Mouse (Mus musculus) cerebellum, postnatal 4 days (tissue): ENCODE measurements at regions not wholly inside any gene's neighbourhood (a gene's known extent, or its start where the extent isn't known, plus 50 kb on each side); places are given as distances from the start of the nearest gene placed in this dataset.

Experiments used
- DNase-seq, 2 experiments: peaks; one replicate each; pipeline ENCODE4 v3.0.0; 2022; ENCODE audit warnings: low spot score in 2 of 2, mixed read lengths in 1 of 2

DNA sequence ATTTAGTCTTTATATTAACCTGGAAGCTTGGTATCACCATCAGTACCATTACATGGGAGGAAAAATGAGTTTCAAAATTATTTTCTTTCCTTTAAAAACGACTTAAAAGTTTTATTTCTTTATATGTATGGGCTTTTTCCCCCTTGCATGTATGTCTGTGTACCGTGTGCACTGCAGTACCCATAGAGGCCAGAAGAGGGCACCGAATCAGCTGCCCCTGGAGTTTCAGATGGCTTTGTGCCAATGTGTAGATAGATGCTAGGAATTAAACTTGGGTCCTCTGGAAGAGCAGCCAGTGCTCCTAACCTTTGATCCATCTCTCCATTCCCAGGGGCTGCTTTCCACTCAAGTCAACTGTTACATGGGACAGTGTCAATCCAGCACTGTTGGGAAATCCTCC, 79.9 kb upstream of the Zfp64 start:
- DNase-seq = peak in 1 of 2 experiments; percentile 35

DNA sequence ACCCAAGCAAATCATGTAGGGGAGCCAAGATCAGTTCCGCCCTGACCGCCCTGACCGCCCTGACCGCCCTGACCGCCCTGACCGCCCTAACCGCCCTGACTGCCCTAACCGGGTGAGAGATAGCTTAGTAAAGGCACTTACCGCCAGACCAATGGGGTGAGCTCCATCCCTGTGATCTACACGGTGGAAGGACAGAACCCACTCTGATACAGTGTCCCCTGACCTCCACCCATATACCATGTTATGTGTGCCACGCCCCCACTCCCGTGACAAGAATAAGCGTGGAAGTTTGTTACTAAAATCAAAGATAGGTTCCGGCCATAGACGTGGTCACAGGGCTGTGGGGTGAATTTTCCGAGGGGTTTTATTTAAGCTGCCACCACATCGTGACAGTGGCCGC, 78.6 kb upstream of the Zfp64 start:
- no peak for DNase-seq

- no peak for DNase-seq
These were observed 77.8 kb upstream of the Zfp64 start for GRCm38 (mm10) chr2:169033181-169033580.

GRCm38 (mm10) chr2:169028531-169029114, 73.2 kb upstream of the Zfp64 start:
- DNase-seq = no peak

DNA sequence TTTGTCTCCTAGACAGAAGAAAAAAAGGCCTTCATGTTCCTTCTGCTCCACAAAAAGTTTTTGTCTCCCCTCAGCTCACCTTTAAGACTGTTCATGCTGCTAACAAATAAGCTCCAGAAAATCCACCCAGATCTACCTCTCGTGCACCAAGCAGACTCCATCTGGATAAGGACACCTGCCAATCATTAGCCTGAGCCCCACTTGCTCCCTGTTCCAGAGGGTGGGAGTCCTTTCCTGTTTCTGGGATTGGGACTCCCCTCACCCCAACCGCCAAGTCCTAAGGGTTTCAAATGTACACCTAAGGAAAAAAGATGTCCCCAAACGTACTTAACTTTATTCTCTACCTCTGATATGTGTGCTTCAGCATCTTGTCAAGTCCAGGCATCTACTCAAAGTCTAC, 63.6 kb upstream of the Zfp64 start:
- DNase-seq = no peak

DNA sequence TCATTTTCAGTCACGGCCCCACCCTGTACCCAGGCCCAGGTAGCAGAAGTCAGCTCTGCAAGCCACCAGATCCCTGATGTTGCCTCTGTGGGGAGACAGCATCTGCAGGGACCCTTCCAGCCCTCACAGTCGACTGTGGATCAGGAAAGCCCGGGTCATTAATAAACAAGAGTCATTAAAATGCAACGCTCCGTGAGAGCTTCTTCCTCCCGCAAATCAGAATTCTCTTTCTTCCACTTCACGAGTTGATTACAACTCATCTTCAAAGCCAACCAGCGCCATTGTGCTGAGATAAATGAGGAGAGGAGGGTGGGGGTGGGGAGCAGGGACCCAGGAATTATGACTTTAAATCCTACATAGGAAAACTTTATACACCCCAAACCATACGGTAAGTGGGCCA, 54.9 kb upstream of the Zfp64 start:
- no peak for DNase-seq

DNA sequence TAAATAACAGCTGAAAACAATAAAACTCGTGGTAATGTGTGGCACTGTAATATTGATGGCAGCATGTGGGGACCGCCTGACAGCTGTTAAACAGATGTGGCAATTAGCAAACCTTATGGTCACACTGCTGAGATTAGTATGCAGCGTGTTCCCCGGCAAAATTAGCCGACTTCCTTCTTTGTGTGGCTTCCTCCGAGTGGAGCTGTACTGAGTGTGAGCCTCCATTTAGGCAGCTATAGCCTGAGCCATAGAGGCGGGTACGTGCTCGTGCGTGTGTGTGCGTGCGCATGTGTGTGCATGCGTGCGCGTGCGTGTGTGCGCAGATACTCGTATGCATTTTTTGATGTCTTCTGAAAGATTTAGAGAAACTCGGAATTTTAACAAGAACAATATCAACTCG, 53.4 kb upstream of the Zfp64 start:
- DNase-seq = no peak

- DNase-seq = no peak
These were observed 52.9 kb upstream of the Zfp64 start for GRCm38 (mm10) chr2:169008333-169008732.

DNA sequence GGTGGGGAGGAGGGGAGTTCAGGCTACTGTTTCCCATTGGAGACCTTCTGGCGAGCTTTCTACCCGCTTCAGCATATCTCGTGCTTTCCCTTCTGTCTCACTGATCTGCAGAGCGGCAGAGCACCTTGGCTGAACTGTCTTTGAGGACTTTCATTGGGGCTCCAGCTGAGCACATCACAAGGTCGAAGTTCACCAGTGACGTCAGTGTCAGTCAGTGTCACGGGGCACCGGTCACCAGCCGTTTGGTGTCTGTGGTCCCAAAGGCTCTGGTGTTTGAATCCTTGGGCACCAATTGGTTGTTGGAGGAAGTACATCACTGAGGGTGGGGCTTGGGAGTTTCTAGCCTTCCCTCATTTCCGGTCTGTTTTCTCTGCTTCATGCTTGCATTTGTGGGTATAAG, 51.2 kb upstream of the Zfp64 start:
- DNase-seq = no peak

- DNase-seq = no peak
These were observed 50.4 kb upstream of the Zfp64 start for GRCm38 (mm10) chr2:169005810-169006209.
